Mouse (Mus musculus): ENCODE measurements at regions not wholly inside any gene's neighbourhood (a gene's known extent, or its start where the extent isn't known, plus 50 kb on each side); places are given as distances from the start of the nearest gene placed in this dataset.

DNA sequence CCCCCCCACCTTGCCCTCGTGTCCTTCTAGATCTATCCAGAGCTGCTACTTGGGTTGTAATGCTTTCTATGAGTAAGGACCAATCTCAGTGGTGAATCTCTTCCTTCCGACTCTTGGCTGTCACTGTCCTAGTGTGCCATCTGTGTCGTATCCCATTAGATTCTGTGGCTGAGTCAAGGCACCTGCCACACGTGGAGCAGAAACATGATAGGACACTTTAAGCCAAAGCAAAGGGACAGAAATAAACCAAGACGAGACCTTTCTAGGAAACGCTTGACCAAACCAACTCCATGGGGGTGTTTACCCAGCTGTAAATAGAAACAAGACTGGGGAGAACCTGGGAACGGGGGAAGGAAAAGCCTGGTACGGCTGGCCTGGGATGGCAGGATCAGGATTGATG, 613.0 kb upstream of the Gm19410 start (continued):
- no peak for TF ChIP-seq ZMIZ1 (IDR thresholded peaks at IDR 0.05; ENCODE audit: low read depth, low read length)

DNA sequence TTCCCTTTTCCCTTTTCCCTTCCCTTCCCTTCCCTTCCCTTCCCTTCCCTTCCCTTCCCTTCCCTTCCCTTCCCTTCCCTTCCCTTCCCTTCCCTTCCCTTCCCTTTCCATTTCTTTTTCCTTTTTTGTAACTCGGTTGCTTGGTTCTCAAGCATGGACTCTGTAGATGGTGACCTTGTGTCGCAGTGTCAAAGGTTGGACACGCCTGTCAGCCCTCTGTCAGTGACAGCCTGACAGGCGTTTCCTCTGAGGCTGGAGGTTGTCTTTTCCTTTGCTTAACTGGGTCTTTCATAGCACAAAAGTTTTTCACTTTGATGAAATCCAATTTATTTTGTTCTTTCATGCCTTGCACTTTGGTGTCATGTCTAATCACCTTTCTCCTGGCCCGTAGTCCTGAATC, 609.3 kb upstream of the Gm19410 start:
- no peaks in the 10 kb centered on the region for H3K27me3 ChIP-seq (ENCODE audit: control insufficient read depth in 1 of 2, insufficient read depth in 2 of 2, low read length in 2 of 2)
- no peak overlapping the region for H3K27ac ChIP-seq (ENCODE audit: control insufficient read depth, low read depth, low read length)
- DNase-seq (ENCODE audit: low read depth, low spot score) = no peak
- H3K79me2 ChIP-seq (ENCODE audit: control insufficient read depth, insufficient read depth, low read length, poor library complexity) = no peaks in the 10 kb centered on the region
- no peaks in the 10 kb centered on the region for H3K9me3 ChIP-seq (replicated peaks; ENCODE audit: insufficient read depth, low read length)
- TF ChIP-seq TAL1 (IDR thresholded peaks at IDR 0.05; ENCODE audit: low read length) = no peak
- TF ChIP-seq CHD1 (IDR thresholded peaks at IDR 0.05; ENCODE audit: low read depth, low read length) = no peak
- TF ChIP-seq MAZ (IDR thresholded peaks at IDR 0.05; ENCODE audit: low read depth, low read length) = no peak
- no peak for TF ChIP-seq CHD2 (IDR thresholded peaks at IDR 0.05; ENCODE audit: low read length)
- TF ChIP-seq TCF12 (IDR thresholded peaks at IDR 0.05; ENCODE audit: low read depth, low read length) = no peak
- TF ChIP-seq HCFC1 (IDR thresholded peaks at IDR 0.05; ENCODE audit: low read depth, low read length) = no peak
- TF ChIP-seq ZNF384 (IDR thresholded peaks at IDR 0.05; ENCODE audit: low read depth, low read length) = no peak
- TF ChIP-seq UBTF (IDR thresholded peaks at IDR 0.05; ENCODE audit: borderline replicate concordance, insufficient read depth, low read depth, low read length) = no peak
- no peak for TF ChIP-seq USF1 (IDR thresholded peaks at IDR 0.05; ENCODE audit: low read depth, low read length)
- TF ChIP-seq POLR2AphosphoS2 (IDR thresholded peaks at IDR 0.05; ENCODE audit: low read length) = no peak
- no peak for TF ChIP-seq MAX (IDR thresholded peaks at IDR 0.05; ENCODE audit: low read length)
- no peak for TF ChIP-seq RAD21 (IDR thresholded peaks at IDR 0.05; ENCODE audit: low read depth, low read length)
- no peak for TF ChIP-seq JUND (IDR thresholded peaks at IDR 0.05; ENCODE audit: low read depth, low read length)
- TF ChIP-seq TBP (IDR thresholded peaks at IDR 0.05; ENCODE audit: low read depth, low read length) = no peak
- TF ChIP-seq POLR2AphosphoS5 (IDR thresholded peaks at IDR 0.05; ENCODE audit: borderline replicate concordance, low read depth, low read length) = no peak
- TF ChIP-seq BHLHE40 (IDR thresholded peaks at IDR 0.05; ENCODE audit: borderline replicate concordance, low read depth, low read length) = no peak
- no peak for TF ChIP-seq ZKSCAN1 (IDR thresholded peaks at IDR 0.05; ENCODE audit: low read depth, low read length)
- no peak for TF ChIP-seq NELFE (IDR thresholded peaks at IDR 0.05; ENCODE audit: low read depth, low read length)
- H3K36me3 ChIP-seq (ENCODE audit: control insufficient read depth in 1 of 2, insufficient read depth in 2 of 2, low read length in 2 of 2) = no peaks in the 10 kb centered on the region
- no peaks in the 10 kb centered on the region for H3K4me1 ChIP-seq (ENCODE audit: control insufficient read depth in 1 of 2, insufficient read depth in 2 of 2, low read length in 2 of 2)
- no peak overlapping the region for H3K9ac ChIP-seq (ENCODE audit: control insufficient read depth, low read depth, low read length, poor library complexity, severe bottlenecking)
- H3K4me3 ChIP-seq (ENCODE audit: control insufficient read depth in 1 of 2, insufficient read depth in 1 of 2, low read depth in 2 of 2, low read length in 2 of 2) = no peak overlapping the region

DNA sequence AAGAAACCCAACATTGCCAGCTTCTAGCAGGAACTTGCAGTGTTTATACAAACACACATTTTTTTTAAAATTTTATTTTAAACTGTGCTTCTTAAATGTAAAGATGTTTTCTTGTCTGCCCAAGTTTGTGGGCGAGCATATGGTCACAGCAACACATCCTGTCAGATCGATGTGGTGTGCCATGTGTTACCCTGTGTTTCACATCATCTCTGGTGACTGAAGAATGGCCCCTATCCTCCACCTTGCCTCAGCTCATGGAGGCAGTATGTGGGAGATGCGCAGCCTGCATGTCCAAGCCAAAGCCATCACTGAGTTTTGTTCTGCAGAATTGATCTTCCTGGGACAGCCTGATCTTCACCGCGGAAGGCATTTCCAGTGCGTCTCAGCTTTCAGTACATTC, 607.9 kb upstream of the Gm19410 start:
- DNase-seq (ENCODE audit: low read depth, low spot score) = no peak
- TF ChIP-seq ZNF384 (IDR thresholded peaks at IDR 0.05; ENCODE audit: low read depth, low read length) (no peak), CHD2 (IDR thresholded peaks at IDR 0.05; ENCODE audit: low read length) (no peak), GATA1 (IDR thresholded peaks at IDR 0.05; ENCODE audit: low read depth, low read length) (no peak), MXI1 (IDR thresholded peaks at IDR 0.05; ENCODE audit: low read depth, low read length) (no peak), RCOR1 (IDR thresholded peaks at IDR 0.05; ENCODE audit: low read depth, low read length) (no peak), POLR2A (IDR thresholded peaks at IDR 0.05; ENCODE audit: control insufficient read depth in 1 of 2, insufficient read depth in 1 of 2, low read depth in 1 of 2, low read length in 2 of 2, poor library complexity in 1 of 2) (no peak), TBP (IDR thresholded peaks at IDR 0.05; ENCODE audit: low read depth, low read length) (no peak), ZMIZ1 (IDR thresholded peaks at IDR 0.05; ENCODE audit: low read depth, low read length) (no peak), RAD21 (IDR thresholded peaks at IDR 0.05; ENCODE audit: low read depth, low read length) (no peak), TAL1 (IDR thresholded peaks at IDR 0.05; ENCODE audit: low read length) (no peak), MAX (IDR thresholded peaks at IDR 0.05; ENCODE audit: low read length) (no peak), MAFK (IDR thresholded peaks at IDR 0.05; ENCODE audit: borderline replicate concordance, low read depth, low read length) (no peak)
- Histone ChIP-seq H3K27ac (ENCODE audit: control insufficient read depth, low read depth, low read length) (no peak overlapping the region), H3K4me3 (ENCODE audit: control insufficient read depth in 1 of 2, insufficient read depth in 1 of 2, low read depth in 2 of 2, low read length in 2 of 2) (no peak overlapping the region), H3K79me2 (ENCODE audit: control insufficient read depth, insufficient read depth, low read length, poor library complexity) (no peaks in the 10 kb centered on the region), H3K36me3 (ENCODE audit: control insufficient read depth in 1 of 2, insufficient read depth in 2 of 2, low read length in 2 of 2) (no peaks in the 10 kb centered on the region), H3K27me3 (ENCODE audit: control insufficient read depth in 1 of 2, insufficient read depth in 2 of 2, low read length in 2 of 2) (no peaks in the 10 kb centered on the region), H3K9me3 (replicated peaks; ENCODE audit: insufficient read depth, low read length) (no peaks in the 10 kb centered on the region), H3K9ac (ENCODE audit: control insufficient read depth, low read depth, low read length, poor library complexity, severe bottlenecking) (no peak overlapping the region), H3K4me1 (ENCODE audit: control insufficient read depth in 1 of 2, insufficient read depth in 2 of 2, low read length in 2 of 2) (no peaks in the 10 kb centered on the region)
